Comparison of ENCODE assay signal across 9 mouse cellular contexts in the genomic region with DNA sequence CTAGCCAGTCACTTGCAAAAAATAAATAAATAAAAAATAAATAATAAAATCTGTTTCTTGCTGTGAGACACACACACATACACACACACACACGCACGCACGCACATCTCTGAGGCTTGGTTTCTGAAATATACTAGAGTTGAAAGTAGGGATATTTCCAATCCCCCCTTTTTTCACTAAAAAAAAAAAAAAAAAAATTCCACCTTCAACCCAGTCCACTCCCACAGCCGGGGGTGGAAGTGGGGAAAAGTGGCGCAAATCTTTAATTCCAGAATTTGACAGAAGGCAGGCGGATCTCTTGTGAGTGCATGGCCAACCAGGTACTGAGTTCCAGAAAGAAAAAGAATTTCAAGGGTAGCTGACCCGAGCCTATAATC. TPM values are rescaled to one million over a fixed set of nuclear protein-coding genes. Genes with fewer than 3 reads are reported as not detected.
DNase-seq lines count a peak whose midpoint lies in the region; ATAC-seq and TF ChIP-seq lines count a peak whose summit lies in the region.
"Had no signal": no experiment of that assay in that cellular context is flagged by ENCODE, and none has a peak within 500 bp of the region (broad histone marks: within the 10 kb centered on the region; RNA-seq: fewer than 3 reads in every experiment).

No protein-coding gene starts in this region.

- H3K9me3 ChIP-seq in heart, embryonic 14.5 days (ENCODE audit: control insufficient read depth, low read length): no peaks in the 10 kb centered on the region
- H3K9me3 ChIP-seq in hindbrain, embryonic 16.5 days (ENCODE audit: control insufficient read depth, low read length): no peaks in the 10 kb centered on the region
- H3K9me3 ChIP-seq in midbrain, embryonic 13.5 days: no peaks in the 10 kb centered on the region

- peaks cover 15% of the 10 kb centered on the region for H3K27me3 ChIP-seq in heart, embryonic 14.5 days (ENCODE audit: control insufficient read depth, insufficient read depth, low read length)
- peaks cover 12% of the 10 kb centered on the region for H3K27me3 ChIP-seq in hindbrain, embryonic 16.5 days (replicated peaks; ENCODE audit: control insufficient read depth, insufficient read depth, low read length)
- peaks cover 20% of the 10 kb centered on the region for H3K27me3 ChIP-seq in midbrain, embryonic 13.5 days

- no peak for DNase-seq in heart, adult 18-20 months
- no peak for DNase-seq in spleen, adult 12 weeks (ENCODE audit: low spot score)
- DNase-seq in layer of hippocampus, postnatal 10 days (ENCODE audit: low spot score in 2 of 2): no peak

- TF ChIP-seq POLR2A in bone marrow, adult 2 months (IDR thresholded peaks at IDR 0.05; ENCODE audit: borderline replicate concordance, control insufficient read depth, low read depth, low read length): no peak

- no peak for ATAC-seq in heart, embryonic 14.5 days (ENCODE audit: insufficient number of reproducible peaks, insufficient read depth, low FRiP score, low read depth)
- 0 out of 2 replicates have a peak, but pooled peaks have one; percentile 1 for ATAC-seq in hindbrain, embryonic 16.5 days
- ATAC-seq in midbrain, embryonic 13.5 days: no peak
- no peak for ATAC-seq in CD4-positive, CD25-positive, alpha-beta regulatory T cell, adult 4 months

- TF ChIP-seq CTCF in bone marrow, adult 2 months (IDR thresholded peaks at IDR 0.05; ENCODE audit: control insufficient read depth, insufficient read depth, low read length): no peak

- peak overlapping the region in 1 of 2 experiments; percentile 75; a peak in 2 of 4 replicates for H3K27ac ChIP-seq in heart, embryonic 14.5 days (replicated peaks in 1 of 2; ENCODE audit: control insufficient read depth in 1 of 2, insufficient read depth in 1 of 2, low read depth in 2 of 2, low read length in 2 of 2)
- no peak overlapping the region for H3K27ac ChIP-seq in bone marrow, adult 2 months (ENCODE audit: control insufficient read depth, insufficient read depth, low read depth, low read length, poor library complexity)
- H3K27ac ChIP-seq in hindbrain, embryonic 16.5 days (ENCODE audit: low read depth, low read length): no peak overlapping the region
- no peak overlapping the region for H3K27ac ChIP-seq in midbrain, embryonic 13.5 days

- H3K4me1 ChIP-seq in heart, embryonic 14.5 days (ENCODE audit: control insufficient read depth in 2 of 2, insufficient read depth in 2 of 2, low read length in 2 of 2): peaks cover 0 to 7% of the 10 kb centered on the region in 2 experiments; a peak in 2 of 4 replicates
- no peaks in the 10 kb centered on the region for H3K4me1 ChIP-seq in bone marrow, adult 2 months (ENCODE audit: control insufficient read depth, insufficient read depth, low read length)
- H3K4me1 ChIP-seq in hindbrain, embryonic 16.5 days (ENCODE audit: control insufficient read depth, insufficient read depth, low read depth, low read length): no peaks in the 10 kb centered on the region
- peaks cover 8% of the 10 kb centered on the region; the same call in 1 of the 2 replicates for H3K4me1 ChIP-seq in midbrain, embryonic 13.5 days (replicated peaks)

- H3K4me3 ChIP-seq in heart, embryonic 14.5 days (ENCODE audit: control insufficient read depth in 1 of 2, insufficient read depth in 1 of 2, low read depth in 1 of 2, low read length in 2 of 2): peak overlapping the region; percentile 72 to 73; a peak in 3 of 4 replicates
- peak overlapping the region; percentile 70 for H3K4me3 ChIP-seq in bone marrow, adult 2 months (replicated peaks; ENCODE audit: control insufficient read depth, low read depth, low read length)
- peak overlapping the region; percentile 76 for H3K4me3 ChIP-seq in hindbrain, embryonic 16.5 days (ENCODE audit: low read length)
- peak overlapping the region; percentile 60 for H3K4me3 ChIP-seq in midbrain, embryonic 13.5 days (replicated peaks)

- WGBS in heart, embryonic 14.5 days: 31% methylated on average over 7 of the region's 7 CpGs
- 48% methylated on average over 7 of the region's 7 CpGs for WGBS in bone marrow, adult 2 months
- WGBS in hindbrain, embryonic 16.5 days: 38% methylated on average over 7 of the region's 7 CpGs
- 34% methylated on average over 7 of the region's 7 CpGs for WGBS in midbrain, embryonic 13.5 days

- H3K9ac ChIP-seq in heart, embryonic 14.5 days (ENCODE audit: low read length): peak overlapping the region; percentile 93
- H3K9ac ChIP-seq in hindbrain, embryonic 16.5 days (ENCODE audit: low read depth, low read length): peak overlapping the region; percentile 91; the same call in 1 of the 2 replicates
- H3K9ac ChIP-seq in midbrain, embryonic 13.5 days (replicated peaks): no peak overlapping the region

- no peaks in the 10 kb centered on the region for H3K36me3 ChIP-seq in heart, embryonic 14.5 days (ENCODE audit: control insufficient read depth, insufficient read depth, low read length)
- no peaks in the 10 kb centered on the region for H3K36me3 ChIP-seq in hindbrain, embryonic 16.5 days (ENCODE audit: control insufficient read depth, insufficient read depth, low read length)
- no peaks in the 10 kb centered on the region for H3K36me3 ChIP-seq in midbrain, embryonic 13.5 days

- H3K4me2 ChIP-seq in heart, embryonic 14.5 days (ENCODE audit: low read length): peak overlapping the region; percentile 89
- H3K4me2 ChIP-seq in hindbrain, embryonic 16.5 days (ENCODE audit: low read length): peak overlapping the region; percentile 88
- H3K4me2 ChIP-seq in midbrain, embryonic 13.5 days (replicated peaks): peak overlapping the region; percentile 80

RNA-seq across cellular contexts. Expression of a gene that starts 37.2 kb away (rescaled TPM):
- polyA plus RNA-seq in heart, embryonic 14.5 days (2014; fragmentation: Nextera tagmentation; extraction: Ambion mirVana): 0.66 and 1.0 TPM in 2 replicates
- total RNA-seq in heart, adult 18-20 months (2021): not detected
- not detected in 2 replicates for polyA plus RNA-seq in bone marrow, adult 2 months (2011; ENCODE audit: insufficient read depth, insufficient read length, low replicate concordance, missing spikeins)
- polyA plus RNA-seq in hindbrain, embryonic 16.5 days (2015; fragmentation: Nextera tagmentation; extraction: Ambion mirVana): not detected in 2 replicates
- not detected in 2 replicates for polyA plus RNA-seq in midbrain, embryonic 13.5 days (2015; fragmentation: Nextera tagmentation; extraction: Ambion mirVana)
- polyA plus RNA-seq in CD4-positive, CD25-positive, alpha-beta regulatory T cell, adult 4 months (2017; shearing (Covaris generic)): not detected
- total RNA-seq in layer of hippocampus, postnatal 10 days (2021): not detected
- total RNA-seq: neutrophil, adult 5-6 weeks had no signal
